Mouse (Mus musculus) MEL (cell line): ENCODE data around the gene Ankrd39. TPM values are rescaled to one million over a fixed set of nuclear protein-coding genes. Genes with fewer than 3 reads are reported as not detected.

Experiments
- DNase-seq: peaks from one replicate; pipeline ENCODE4 v3.0.0; 2011; ENCODE audit warnings: low read depth, low spot score
- H3K27ac ChIP-seq: 2 replicates; pipeline ENCODE4 v1.5.1; 2012; ENCODE audit warnings: low read depth, mild to moderate bottlenecking, control low read depth, low read length, moderate library complexity; ENCODE audit not compliant: control insufficient read depth
- H3K27me3 ChIP-seq, 2 experiments: fragments of 150-350 bp in 1 of 2; sonication (generic) in 1 of 2; 2 replicates each; pipeline ENCODE4 v1.6.1; 2012; ENCODE audit warnings: low read length in 2 of 2, mild to moderate bottlenecking in 2 of 2, improper control_type of control experiment in 1 of 2, moderate library complexity in 1 of 2; ENCODE audit not compliant: insufficient read depth in 2 of 2, control insufficient read depth in 1 of 2
- H3K36me3 ChIP-seq, 2 experiments: 2 replicates each; pipeline ENCODE4 v1.6.1; 2012 to 2014; ENCODE audit warnings: low read length in 2 of 2, improper control_type of control experiment in 1 of 2, inconsistent platforms in 1 of 2, mild to moderate bottlenecking in 1 of 2; ENCODE audit not compliant: insufficient read depth in 2 of 2, control insufficient read depth in 1 of 2
- H3K4me1 ChIP-seq, 2 experiments: fragments of 150-350 bp in 1 of 2; sonication (generic) in 1 of 2; 2 replicates each; pipeline ENCODE4 v1.6.1; 2012; ENCODE audit warnings: low read length in 2 of 2, improper control_type of control experiment in 1 of 2, mild to moderate bottlenecking in 1 of 2; ENCODE audit not compliant: insufficient read depth in 2 of 2, control insufficient read depth in 1 of 2
- H3K4me3 ChIP-seq, 2 experiments: fragments of 150-350 bp in 1 of 2; sonication (generic) in 1 of 2; 2 replicates each; pipeline ENCODE4 v1.5.1; 2012; ENCODE audit warnings: low read depth in 2 of 2, low read length in 2 of 2, mild to moderate bottlenecking in 2 of 2, moderate library complexity in 2 of 2, control low read depth in 1 of 2, improper control_type of control experiment in 1 of 2; ENCODE audit not compliant: control insufficient read depth in 1 of 2, insufficient read depth in 1 of 2
- H3K79me2 ChIP-seq: 2 replicates; pipeline ENCODE4 v1.6.1; 2012; ENCODE audit warnings: mild to moderate bottlenecking, low read length, moderate library complexity; ENCODE audit not compliant: control insufficient read depth, poor library complexity, insufficient read depth
- H3K9ac ChIP-seq: 2 replicates; pipeline ENCODE4 v1.6.1; 2012; ENCODE audit warnings: low read depth, mild to moderate bottlenecking, control low read depth, low read length, moderate library complexity; ENCODE audit not compliant: control insufficient read depth, poor library complexity, severe bottlenecking
- H3K9me3 ChIP-seq: fragments of 150-350 bp; sonication (generic); replicated peaks from 2 replicates; pipeline ENCODE4 v1.6.1; 2012; ENCODE audit warnings: mild to moderate bottlenecking, low read length, improper control_type of control experiment, moderate library complexity; ENCODE audit not compliant: insufficient read depth
- BHLHE40 ChIP-seq: IDR thresholded peaks from 2 replicates; pipeline ENCODE4 v1.6.1; 2012; ENCODE audit warnings: low read depth, mild to moderate bottlenecking, inconsistent platforms, low read length, improper control_type of control experiment, borderline replicate concordance
- CHD1 ChIP-seq: IDR thresholded peaks from 2 replicates; pipeline ENCODE4 v1.6.1; 2012; ENCODE audit warnings: low read depth, mild to moderate bottlenecking, inconsistent platforms, low read length, improper control_type of control experiment
- CTCF ChIP-seq, 3 experiments: IDR thresholded peaks in 2 of 3; conservative IDR thresholded peaks in 1 of 3; 2 replicates each; pipeline ENCODE4 v1.5.1; 2011 to 2012; ENCODE audit warnings: low read length in 3 of 3, low read depth in 2 of 3, mild to moderate bottlenecking in 2 of 3, improper control_type of control experiment in 1 of 3, inconsistent platforms in 1 of 3, mixed read lengths in 1 of 3, moderate library complexity in 1 of 3; ENCODE audit not compliant: control insufficient read depth in 1 of 3, insufficient read depth in 1 of 3, poor library complexity in 1 of 3, severe bottlenecking in 1 of 3
- ETS1 ChIP-seq: IDR thresholded peaks from 2 replicates; pipeline ENCODE4 v1.6.1; 2012; ENCODE audit warnings: low read depth, mild to moderate bottlenecking, inconsistent platforms, low read length, improper control_type of control experiment, moderate library complexity
- GABPA ChIP-seq: IDR thresholded peaks from 2 replicates; pipeline ENCODE4 v1.6.1; 2012; ENCODE audit warnings: low read depth, mild to moderate bottlenecking, inconsistent platforms, low read length, improper control_type of control experiment, moderate library complexity
- HCFC1 ChIP-seq: IDR thresholded peaks from 2 replicates; pipeline ENCODE4 v1.6.1; 2012; ENCODE audit warnings: low read depth, mild to moderate bottlenecking, inconsistent platforms, low read length, improper control_type of control experiment, moderate library complexity
- MEF2A ChIP-seq: IDR thresholded peaks from 2 replicates; pipeline ENCODE4 v1.6.1; 2014; ENCODE audit warnings: low read depth, mild to moderate bottlenecking, inconsistent platforms, low read length, improper control_type of control experiment; ENCODE audit not compliant: poor library complexity, insufficient replicate concordance, severe bottlenecking; ENCODE audit errors: extremely low read depth
- MYB ChIP-seq: IDR thresholded peaks from 2 replicates; pipeline ENCODE4 v1.6.1; 2011; ENCODE audit warnings: mild to moderate bottlenecking, low read depth, low read length, improper control_type of control experiment
- NELFE ChIP-seq: IDR thresholded peaks from 2 replicates; pipeline ENCODE4 v1.6.1; 2011; ENCODE audit warnings: low read depth, low read length, improper control_type of control experiment
- NRF1 ChIP-seq: IDR thresholded peaks from 2 replicates; pipeline ENCODE4 v1.6.1; 2014; ENCODE audit warnings: low read depth, mild to moderate bottlenecking, inconsistent platforms, low read length, improper control_type of control experiment, moderate library complexity; ENCODE audit not compliant: poor library complexity, insufficient read depth, severe bottlenecking
- POLR2AphosphoS2 ChIP-seq: IDR thresholded peaks from 2 replicates; pipeline ENCODE4 v1.6.1; 2011; ENCODE audit warnings: low read length, improper control_type of control experiment
- RAD21 ChIP-seq: IDR thresholded peaks from 2 replicates; pipeline ENCODE4 v1.6.1; 2011; ENCODE audit warnings: mild to moderate bottlenecking, low read depth, low read length, improper control_type of control experiment
- RCOR1 ChIP-seq: IDR thresholded peaks from 2 replicates; pipeline ENCODE4 v1.6.1; 2012; ENCODE audit warnings: low read depth, mild to moderate bottlenecking, inconsistent platforms, low read length, improper control_type of control experiment
- SIN3A ChIP-seq: IDR thresholded peaks from 2 replicates; pipeline ENCODE4 v1.6.1; 2012; ENCODE audit warnings: low read length, improper control_type of control experiment, inconsistent platforms
- SMC3 ChIP-seq: IDR thresholded peaks from 2 replicates; pipeline ENCODE4 v1.6.1; 2011; ENCODE audit warnings: low read depth, low read length, improper control_type of control experiment
- TAL1 ChIP-seq: IDR thresholded peaks from 2 replicates; pipeline ENCODE4 v1.6.1; 2012; ENCODE audit warnings: mild to moderate bottlenecking, inconsistent platforms, low read length, moderate library complexity, mixed read lengths
- TCF12 ChIP-seq: IDR thresholded peaks from 2 replicates; pipeline ENCODE4 v1.6.1; 2014; ENCODE audit warnings: low read depth, mild to moderate bottlenecking, inconsistent platforms, low read length, improper control_type of control experiment, moderate library complexity
- UBTF ChIP-seq: IDR thresholded peaks from 2 replicates; pipeline ENCODE4 v1.6.1; 2012; ENCODE audit warnings: low read depth, mild to moderate bottlenecking, inconsistent platforms, low read length, improper control_type of control experiment, moderate library complexity, borderline replicate concordance; ENCODE audit not compliant: insufficient read depth
- USF1 ChIP-seq: IDR thresholded peaks from 2 replicates; pipeline ENCODE4 v1.6.1; 2014; ENCODE audit warnings: low read depth, mild to moderate bottlenecking, inconsistent platforms, low read length, improper control_type of control experiment, moderate library complexity
- ZNF384 ChIP-seq: IDR thresholded peaks from 2 replicates; pipeline ENCODE4 v1.6.1; 2012; ENCODE audit warnings: low read depth, mild to moderate bottlenecking, inconsistent platforms, low read length, improper control_type of control experiment
- polyA plus RNA-seq, 2 experiments: library from polyadenylated mRNA; stranded (reverse) in 1 of 2; unstranded in 1 of 2; fragments of >175 nt in 1 of 2; fragments of >200 nt in 1 of 2; gene quantifications; 2 replicates each; pipeline versions ENCODE4 v1.2.1 to v1.2.4; 2012; ENCODE audit warnings: low replicate concordance in 2 of 2, low read depth in 1 of 2; ENCODE audit not compliant: insufficient read length in 2 of 2, insufficient read depth in 1 of 2, missing spikeins in 1 of 2
- total RNA-seq: library from RNA; depleted of rRNA; stranded (reverse); fragments of 300-350 nt; gene quantifications from 2 replicates; pipeline ENCODE4 v1.2.3, GENCODE M21; 2012

Ankrd39 gene
- total and polyA plus RNA-seq, 3 experiments: 9.7 to 14.4 TPM; not detected in 1

DNA sequence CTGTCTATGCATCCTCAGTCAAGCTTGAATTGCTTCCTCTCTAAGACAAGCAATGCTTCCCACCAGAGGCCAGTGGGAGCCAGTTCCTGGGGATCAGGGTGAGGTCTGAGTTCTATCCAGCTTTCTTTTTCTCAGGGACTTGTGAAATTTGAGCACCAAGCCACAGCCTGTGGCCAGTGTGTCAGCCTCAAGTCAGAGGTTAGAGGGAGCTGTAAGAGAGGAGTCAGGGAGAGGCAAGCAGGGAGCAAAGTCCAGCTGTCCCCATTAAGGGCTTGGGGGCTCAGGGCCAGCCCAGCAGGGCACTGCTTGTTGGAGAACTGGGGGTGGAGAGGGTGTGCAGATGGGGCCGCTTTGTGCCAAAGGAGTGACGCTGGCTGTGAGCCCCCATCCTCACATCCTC is 16.0 kb upstream of the Ankrd39 start:
- Histone ChIP-seq H3K79me2 (no peaks in the 10 kb centered on the region), H3K27ac (no peak overlapping the region), H3K27me3 (peaks cover 6 to 9% of the 10 kb centered on the region in 2 experiments), H3K36me3 (no peaks in the 10 kb centered on the region), H3K9me3 (no peaks in the 10 kb centered on the region), H3K4me3 (no peak overlapping the region), H3K4me1 (peaks cover 2 to 10% of the 10 kb centered on the region in 2 experiments; a peak in 3 of 4 replicates), H3K9ac (no peak overlapping the region)
- TF ChIP-seq RCOR1 (no peak), NRF1 (no peak), CHD1 (no peak), GABPA (no peak), SMC3 (no peak), POLR2AphosphoS2 (no peak), ETS1 (no peak), MYB (no peak)
- no peak for DNase-seq

DNA sequence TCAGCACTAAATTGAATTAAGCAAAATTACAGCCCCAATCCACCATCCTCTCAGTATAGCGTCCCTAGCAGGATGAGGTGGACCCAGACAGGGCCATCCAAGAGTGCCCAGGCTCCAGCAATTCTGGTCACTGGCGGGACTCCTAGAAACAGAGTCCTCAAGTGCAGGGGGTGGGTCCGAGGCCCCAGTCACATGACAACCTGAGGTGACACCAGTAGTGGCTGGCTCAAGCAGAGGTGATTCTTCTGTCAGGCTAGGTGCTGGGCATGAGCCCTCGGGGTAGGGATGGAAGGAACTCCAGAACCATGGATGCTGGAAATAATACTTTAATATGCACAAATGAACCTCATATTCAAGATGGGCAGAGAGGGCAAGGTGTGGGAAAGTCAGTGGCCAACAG is 15.1 kb upstream of the Ankrd39 start:
- H3K4me3 ChIP-seq: no peak overlapping the region
- H3K27ac ChIP-seq: no peak overlapping the region
- H3K27me3 ChIP-seq: peaks cover 13% of the 10 kb centered on the region in 2 experiments
- H3K79me2 ChIP-seq: no peaks in the 10 kb centered on the region
- H3K36me3 ChIP-seq: no peaks in the 10 kb centered on the region
- H3K9ac ChIP-seq: no peak overlapping the region
- no peak for DNase-seq
- TF ChIP-seq RAD21 (no peak), USF1 (peak; percentile 48; the same call in 1 of the 2 replicates)
- peaks cover 2 to 10% of the 10 kb centered on the region in 2 experiments; a peak in 3 of 4 replicates for H3K4me1 ChIP-seq
- H3K9me3 ChIP-seq: no peaks in the 10 kb centered on the region

DNA sequence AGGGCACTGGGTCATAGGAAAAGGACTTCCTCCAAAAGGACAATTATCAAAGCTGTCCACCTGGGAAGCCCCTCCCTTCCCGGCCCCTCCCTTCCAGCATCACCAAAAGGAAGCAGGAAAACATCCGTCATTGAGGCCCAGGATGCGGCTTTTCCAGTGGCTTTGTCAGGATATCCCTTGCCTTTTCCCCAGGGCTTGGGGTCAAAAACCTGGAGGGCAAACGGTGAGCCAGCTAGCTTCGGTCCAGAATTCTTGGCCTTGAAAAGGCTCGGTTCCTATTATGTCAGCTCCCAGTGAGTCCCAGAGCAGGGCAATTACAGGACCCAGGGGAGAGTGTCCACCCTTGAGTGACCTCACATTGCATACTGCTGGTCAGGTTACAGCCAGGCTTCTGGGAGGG is 13.7 kb upstream of the Ankrd39 start:
- no peak for DNase-seq
- TF ChIP-seq ZNF384: no peak
- TF ChIP-seq TAL1: no peak
- TF ChIP-seq UBTF: no peak
- TF ChIP-seq BHLHE40: no peak
- no peak for TF ChIP-seq CTCF (IDR thresholded peaks at IDR 0.05 in 2 of 3, conservative IDR thresholded peaks at IDR 0.05 in 1 of 3; ENCODE audit: control insufficient read depth in 1 of 3, insufficient read depth in 1 of 3, low read depth in 2 of 3, low read length in 3 of 3, poor library complexity in 1 of 3, severe bottlenecking in 1 of 3)
- TF ChIP-seq HCFC1: no peak
- no peak for TF ChIP-seq TCF12
- TF ChIP-seq CHD1: no peak
- no peak for TF ChIP-seq SIN3A
- no peak for TF ChIP-seq MEF2A
- no peak for TF ChIP-seq NELFE
- no peak for TF ChIP-seq ETS1
- no peak for TF ChIP-seq GABPA
- no peak overlapping the region for H3K9ac ChIP-seq
- peaks cover 13% of the 10 kb centered on the region in 2 experiments for H3K27me3 ChIP-seq
- peaks cover 2 to 10% of the 10 kb centered on the region in 2 experiments; a peak in 3 of 4 replicates for H3K4me1 ChIP-seq
- no peaks in the 10 kb centered on the region; the same call in 1 of the 2 replicates for H3K79me2 ChIP-seq
- no peaks in the 10 kb centered on the region for H3K9me3 ChIP-seq
- no peaks in the 10 kb centered on the region for H3K36me3 ChIP-seq
- H3K4me3 ChIP-seq: no peak overlapping the region
- no peak overlapping the region for H3K27ac ChIP-seq
